Mouse (Mus musculus) myocyte (in vitro differentiated cells): ENCODE measurements around the gene Mat1a.

Source experiments
- CEBPB ChIP-seq: IDR thresholded peaks from 2 replicates; pipeline ENCODE4 v1.6.1; 2011; ENCODE audit warnings: mild to moderate bottlenecking, moderate library complexity; ENCODE audit not compliant: poor library complexity, insufficient read depth, severe bottlenecking
- E2F4 ChIP-seq: IDR thresholded peaks from one replicate; pipeline ENCODE4 v1.6.1; 2011; ENCODE audit warnings: mild to moderate bottlenecking, control low read depth, moderate library complexity; ENCODE audit not compliant: insufficient read depth
- MAX ChIP-seq: IDR thresholded peaks from one replicate; pipeline ENCODE4 v1.6.1; 2011; ENCODE audit warnings: low read depth, mild to moderate bottlenecking, control low read depth
- POLR2A ChIP-seq: IDR thresholded peaks from one replicate; pipeline ENCODE4 v1.6.1; 2011; ENCODE audit warnings: low read depth, mild to moderate bottlenecking, control low read depth, moderate library complexity; ENCODE audit not compliant: insufficient read length
- POLR2AphosphoS2 ChIP-seq: IDR thresholded peaks from one replicate; pipeline ENCODE4 v1.6.1; 2011; ENCODE audit warnings: low read depth, control low read depth; ENCODE audit not compliant: insufficient read length
- REST ChIP-seq: IDR thresholded peaks from one replicate; pipeline ENCODE4 v1.6.1; 2011; ENCODE audit warnings: mild to moderate bottlenecking, control low read depth, moderate library complexity; ENCODE audit not compliant: insufficient read depth, insufficient read length
- SRF ChIP-seq: IDR thresholded peaks from one replicate; pipeline ENCODE4 v1.6.1; 2011; ENCODE audit warnings: low read depth; ENCODE audit not compliant: control insufficient read depth, insufficient read length
- TCF12 ChIP-seq: IDR thresholded peaks from one replicate; pipeline ENCODE4 v1.6.1; 2011; ENCODE audit warnings: mild to moderate bottlenecking, control low read depth; ENCODE audit not compliant: poor library complexity, insufficient read depth, severe bottlenecking
- TCF3 ChIP-seq: IDR thresholded peaks from one replicate; pipeline ENCODE4 v1.6.1; 2011; ENCODE audit warnings: low read depth, control low read depth; ENCODE audit not compliant: insufficient read length

DNA sequence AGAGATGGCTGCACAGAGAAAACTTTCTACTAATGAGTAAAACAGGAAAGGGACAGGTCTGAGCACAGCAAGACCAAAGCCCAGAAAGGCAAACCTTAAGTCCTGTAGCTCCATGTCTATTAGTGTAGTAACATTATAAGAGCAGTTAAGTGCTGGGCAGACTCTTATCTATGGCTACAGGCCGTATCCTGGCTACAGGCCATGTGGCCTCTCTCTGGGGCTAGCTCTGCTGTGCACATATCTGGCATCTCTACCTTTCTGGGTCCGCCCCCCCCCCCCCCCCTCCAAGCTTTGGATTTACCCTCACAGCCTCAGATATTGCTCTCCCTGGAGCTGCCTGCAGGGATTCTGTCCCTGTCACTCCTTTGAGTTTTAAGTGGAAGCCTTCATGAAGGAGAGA lies 39.7 kb upstream of the Mat1a start:
- TF ChIP-seq POLR2A (no peak), MAX (no peak), E2F4 (no peak), SRF (no peak), REST (no peak), POLR2AphosphoS2 (no peak), TCF12 (no peak), TCF3 (no peak), CEBPB (no peak)
